Mouse (Mus musculus): ENCODE data around the gene 1700015G11Rik.

GRCm38 (mm10) chr7:51967581-51967980, 47.9 kb downstream of the 1700015G11Rik start:
- no peak for TF ChIP-seq CTCF (IDR thresholded peaks at IDR 0.05; ENCODE audit: low read depth, low read length)
- TF ChIP-seq POLR2AphosphoS5 (IDR thresholded peaks at IDR 0.05; ENCODE audit: insufficient replicate concordance, low read depth, low read length), result no peak

Measured in G1E (cell line).